Mouse (Mus musculus) heart, adult 18-20 months (tissue): ENCODE measurements around the gene Pabpn1l. TPM values are rescaled to one million over a fixed set of nuclear protein-coding genes. Genes with fewer than 3 reads are reported as not detected.
A peak's percentile ranks its signal among the peaks of the same experiment; 100 is the strongest.

Source experiments
- DNase-seq, 2 experiments: peaks; one replicate each; pipeline ENCODE4 v3.0.0; 2021 to 2022; ENCODE audit warnings: mixed read lengths in 1 of 2
- long read RNA-seq, 2 experiments: library from polyadenylated mRNA; stranded (forward); transcript quantifications; one replicate each; pipeline ENCODE4 v2.0.0; 2021
- total RNA-seq, 2 experiments: library from RNA; stranded (reverse); gene quantifications; 2 replicates each; pipeline ENCODE4 v1.2.3; 2021

Gene Pabpn1l
- total RNA-seq: not detected
- long read RNA-seq, experiment 1: 0 reads
- long read RNA-seq, experiment 2, partial matches to known transcripts: 1 of 1 reads
- long read RNA-seq, experiment 2, other reads (novel, unspliced or antisense): 0 of 1 reads

- no peak for DNase-seq
These were observed at the start of gene Pabpn1l for GRCm38 (mm10) chr8:122622727-122623126. Gene Pabpn1l (minus strand): TSS chr8:122622739.

- DNase-seq: no peak
These were observed 49.4 kb upstream of the Pabpn1l start for GRCm38 (mm10) chr8:122671894-122672293.

- DNase-seq: no peak
These were observed 48.2 kb upstream of the Pabpn1l start for GRCm38 (mm10) chr8:122670718-122671117.

DNA sequence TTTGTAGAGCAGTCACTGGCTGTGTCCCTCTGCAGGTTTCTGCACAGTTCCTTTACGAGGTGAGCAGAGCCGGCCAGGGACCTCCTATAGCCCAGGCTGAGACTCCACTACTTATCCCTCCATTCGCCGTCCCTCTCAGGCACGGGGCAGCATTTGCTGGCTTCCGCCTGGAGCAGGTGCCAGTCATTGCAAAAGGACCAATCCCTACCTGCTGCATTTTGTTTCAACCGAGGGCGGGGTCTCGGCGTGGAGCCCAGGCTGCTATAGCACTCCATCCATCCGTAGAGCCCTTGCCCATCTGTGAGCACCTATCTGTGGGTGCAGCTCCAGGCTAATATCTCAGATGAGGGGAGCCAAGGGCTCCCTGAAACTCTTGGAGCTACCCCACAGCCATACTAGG lies 47.5 kb upstream of the Pabpn1l start:
- DNase-seq: no peak

DNA sequence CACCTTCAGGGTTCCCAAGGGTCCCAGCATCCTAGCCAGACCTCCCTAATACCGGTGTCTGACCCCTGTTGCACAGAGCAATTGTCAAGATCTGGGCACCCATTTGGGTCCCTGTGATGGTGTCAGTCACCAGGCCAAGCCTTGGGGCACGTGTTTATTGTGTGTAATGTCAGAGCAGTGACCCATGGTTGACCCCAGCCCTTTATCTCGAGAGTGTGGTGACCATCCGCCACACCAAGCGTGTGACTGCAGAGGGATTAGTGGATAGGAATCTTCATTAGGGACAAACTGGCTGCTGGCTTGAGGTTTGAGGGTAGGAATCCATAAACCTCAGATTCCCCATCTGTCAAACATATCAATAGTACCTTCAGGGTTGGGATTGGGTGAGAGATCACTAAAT lies 46.8 kb upstream of the Pabpn1l start:
- DNase-seq: no peak

DNA sequence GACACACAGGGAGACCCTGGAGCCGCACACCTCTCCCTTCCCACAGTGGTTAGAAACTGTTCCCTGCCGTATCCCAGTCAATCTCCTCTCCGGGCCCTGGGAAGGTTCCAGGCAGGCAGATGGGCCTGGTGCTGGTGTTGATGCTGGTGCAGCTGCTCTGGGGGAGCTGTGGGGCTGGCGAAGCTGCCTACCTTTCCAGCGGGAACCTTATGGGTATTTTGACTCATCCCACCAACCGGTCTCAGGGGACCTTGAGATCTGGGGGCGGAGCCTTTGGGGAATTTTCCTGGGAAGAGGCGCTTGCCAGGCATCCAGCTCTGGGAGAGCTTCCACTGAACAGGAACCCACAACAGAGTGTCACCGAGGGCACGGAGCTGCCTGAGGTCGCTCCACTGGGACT lies 45.3 kb upstream of the Pabpn1l start:
- DNase-seq: peak in 1 of 2 experiments; percentile 38

GRCm38 (mm10) chr8:122666827-122667226 lies 44.3 kb upstream of the Pabpn1l start:
- DNase-seq: peak; percentile 52 to 54

DNA sequence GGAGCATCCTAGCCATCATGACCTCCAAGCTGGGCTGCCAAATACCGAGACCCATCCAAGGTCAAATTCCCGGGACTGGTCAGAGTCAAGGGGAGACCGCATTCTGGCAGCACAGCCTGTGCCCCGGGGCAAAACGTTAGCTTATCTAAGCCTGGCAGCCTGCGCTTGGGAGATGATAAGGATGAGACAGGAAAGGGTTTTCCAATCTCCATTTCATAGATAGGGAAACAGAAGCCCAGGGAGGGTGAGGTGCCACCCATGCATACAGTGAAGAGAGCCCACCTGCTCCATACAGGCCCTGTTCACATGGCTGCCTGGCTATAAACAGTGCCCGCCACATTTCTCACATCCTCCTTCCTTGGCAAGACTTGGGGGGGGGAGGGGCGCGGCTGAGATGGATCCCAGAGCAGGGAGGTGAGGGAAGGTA lies 43.8 kb upstream of the Pabpn1l start:
- peak; percentile 73 to 83 for DNase-seq

GRCm38 (mm10) chr8:122665667-122666316 lies 43.3 kb upstream of the Pabpn1l start:
- DNase-seq: peak; percentile 74

GRCm38 (mm10) chr8:122665221-122665620 lies 42.7 kb upstream of the Pabpn1l start:
- peak; percentile 81 to 93 for DNase-seq

DNA sequence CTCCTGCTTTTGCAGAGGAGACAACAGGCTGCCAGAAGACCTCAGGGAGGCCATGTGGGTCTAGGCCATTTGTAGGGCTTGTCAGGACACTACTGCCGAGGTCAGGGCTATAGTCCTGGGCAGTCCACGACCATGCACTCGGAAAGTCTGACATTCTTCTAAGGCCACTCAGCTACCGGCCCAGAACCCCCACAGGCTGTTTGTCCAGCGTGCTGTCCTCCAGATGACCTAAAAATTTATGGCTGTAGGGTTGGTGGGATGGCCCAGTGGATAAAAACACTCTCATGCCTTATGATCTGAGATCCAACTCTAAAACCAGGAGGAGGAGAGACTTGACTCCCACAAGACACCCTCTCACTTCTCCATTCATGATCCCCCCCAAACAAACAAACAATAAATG lies 41.1 kb upstream of the Pabpn1l start:
- no peak for DNase-seq

DNA sequence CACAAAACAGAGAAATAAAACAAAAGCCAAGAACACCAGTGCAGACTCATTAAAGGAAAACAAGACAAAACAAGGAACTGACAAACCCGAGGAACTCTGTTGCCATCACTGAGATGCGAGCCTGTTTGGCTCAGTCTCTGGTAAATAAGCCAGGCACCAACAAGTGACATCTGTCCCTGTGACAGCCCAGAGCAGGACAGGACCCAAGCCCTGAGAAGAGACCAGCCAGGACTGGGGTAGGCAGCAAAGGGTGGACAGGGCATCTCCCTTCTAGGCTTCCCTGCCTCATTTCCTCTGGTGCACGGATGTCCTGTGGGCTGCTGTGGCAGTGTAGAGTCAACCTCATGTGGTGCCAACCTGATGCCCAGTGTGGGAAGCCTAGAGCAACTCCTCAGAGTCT lies 40.6 kb upstream of the Pabpn1l start:
- DNase-seq: no peak

DNA sequence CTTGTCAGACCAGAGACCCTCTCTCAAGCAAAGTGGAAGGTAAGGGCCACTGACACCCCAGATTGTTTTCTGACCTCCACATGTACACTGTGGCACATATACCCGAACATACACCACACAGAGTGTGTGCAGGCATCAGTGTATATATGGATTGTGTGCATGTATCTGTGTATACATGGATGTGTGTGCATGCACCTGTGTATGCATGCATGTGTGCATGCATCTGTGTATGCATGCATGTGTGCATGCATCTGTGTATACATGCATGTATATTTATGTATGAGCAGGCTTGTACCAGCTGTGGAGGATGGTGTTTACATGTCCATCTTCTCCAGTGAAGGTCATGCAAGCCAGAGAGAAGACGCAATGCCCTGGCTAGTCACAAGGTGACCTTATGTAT lies 39.4 kb upstream of the Pabpn1l start:
- DNase-seq: no peak

DNA sequence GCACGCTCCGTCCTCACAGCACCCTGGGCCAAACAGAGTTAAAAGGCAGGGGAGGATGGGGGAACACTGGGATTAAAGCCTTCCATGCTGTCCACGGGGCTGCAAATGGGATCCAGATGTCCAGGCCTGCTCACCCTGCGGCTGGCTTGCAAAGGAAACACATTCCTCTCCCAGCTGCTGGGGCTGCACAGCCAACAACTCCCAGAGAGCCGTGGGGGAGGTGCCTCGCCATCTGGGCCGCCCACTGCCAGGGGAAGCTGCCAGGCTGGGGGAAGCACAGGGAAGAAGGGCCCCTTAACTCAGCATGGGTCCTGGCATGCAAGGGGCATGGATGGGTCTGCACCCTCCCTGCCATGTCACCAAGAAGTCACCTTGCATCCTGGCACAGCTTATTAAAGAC lies 38.6 kb upstream of the Pabpn1l start:
- DNase-seq: peak; percentile 83 to 90

GRCm38 (mm10) chr8:122660022-122660421 lies 37.5 kb upstream of the Pabpn1l start:
- peak in 1 of 2 experiments; percentile 55 for DNase-seq

- no peak for DNase-seq
These were observed 36.2 kb upstream of the Pabpn1l start for GRCm38 (mm10) chr8:122658807-122659160.

DNA sequence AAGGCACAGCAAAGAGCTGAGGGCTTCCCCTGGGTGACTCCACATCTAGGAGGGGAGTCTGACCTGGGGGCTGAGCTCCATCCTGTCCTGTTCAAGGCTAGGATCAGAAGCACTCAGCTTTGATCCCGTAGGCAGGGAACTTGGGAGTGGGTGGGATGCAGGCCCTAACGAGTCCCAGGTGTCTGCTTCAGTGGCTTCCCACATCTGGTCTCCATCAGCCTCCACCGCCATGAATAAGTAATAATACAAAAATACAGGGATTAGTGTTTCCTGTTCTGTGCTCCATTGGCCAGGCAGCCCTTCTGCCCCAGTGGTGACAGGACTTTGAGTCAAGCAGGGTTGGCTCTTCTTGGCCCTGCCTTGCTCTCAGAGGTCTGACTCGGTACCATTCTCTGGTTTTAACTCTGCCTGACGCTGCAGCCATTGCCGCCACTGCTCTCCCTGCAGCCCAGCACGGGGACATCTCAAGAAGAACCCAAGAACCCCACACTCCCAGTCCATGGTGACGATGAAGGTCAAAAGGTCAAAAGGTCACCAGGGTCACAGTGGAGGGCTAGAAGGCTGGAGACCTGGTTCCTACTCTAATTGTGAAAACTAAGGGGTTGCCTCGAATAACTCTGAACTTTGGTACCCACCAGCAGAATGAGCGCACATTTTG lies 35.7 kb upstream of the Pabpn1l start:
- DNase-seq: no peak

DNA sequence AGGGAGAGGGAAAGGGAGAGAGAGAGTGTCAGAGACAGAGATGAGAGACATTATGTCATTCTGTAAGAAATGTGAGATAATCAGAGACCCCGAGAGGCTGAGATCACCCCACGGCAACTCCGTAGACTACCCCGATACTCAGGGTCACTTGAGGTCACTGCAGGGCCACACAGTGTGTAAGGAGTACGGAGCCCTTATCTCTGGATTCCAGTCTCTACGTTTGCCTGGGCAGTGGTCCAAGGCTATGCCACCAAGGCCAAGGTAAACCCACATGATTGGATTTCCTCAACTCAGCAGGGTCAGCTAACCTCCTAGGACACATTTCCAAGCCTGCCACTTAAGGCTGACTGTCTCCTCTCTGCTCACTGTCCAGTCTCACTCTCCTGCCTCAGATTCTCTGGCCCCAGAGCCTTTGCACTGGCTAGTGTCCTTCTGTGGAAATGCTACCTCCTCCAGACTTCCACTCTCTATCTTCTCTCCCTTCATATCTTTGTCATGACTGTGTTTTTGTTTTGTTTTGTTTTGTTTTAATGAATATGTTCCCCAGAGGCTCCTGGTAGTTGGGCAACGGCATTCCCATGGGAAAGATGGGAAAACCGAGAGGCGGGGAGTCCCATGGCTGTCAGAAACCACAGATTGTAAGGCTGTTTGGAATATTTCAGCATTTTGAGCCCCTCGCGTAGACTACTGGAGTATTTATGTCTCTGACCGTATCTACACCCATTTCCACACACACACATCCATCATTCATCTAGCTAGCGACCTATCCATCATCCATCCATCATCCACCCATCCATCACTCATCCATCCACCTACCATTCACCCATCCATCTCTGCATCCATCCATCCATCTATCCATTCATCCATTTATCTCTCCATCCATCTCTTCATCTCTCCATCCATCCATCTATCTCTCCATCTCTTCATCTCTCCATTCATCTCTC lies 33.8 kb upstream of the Pabpn1l start:
- DNase-seq: peak; percentile 87

DNA sequence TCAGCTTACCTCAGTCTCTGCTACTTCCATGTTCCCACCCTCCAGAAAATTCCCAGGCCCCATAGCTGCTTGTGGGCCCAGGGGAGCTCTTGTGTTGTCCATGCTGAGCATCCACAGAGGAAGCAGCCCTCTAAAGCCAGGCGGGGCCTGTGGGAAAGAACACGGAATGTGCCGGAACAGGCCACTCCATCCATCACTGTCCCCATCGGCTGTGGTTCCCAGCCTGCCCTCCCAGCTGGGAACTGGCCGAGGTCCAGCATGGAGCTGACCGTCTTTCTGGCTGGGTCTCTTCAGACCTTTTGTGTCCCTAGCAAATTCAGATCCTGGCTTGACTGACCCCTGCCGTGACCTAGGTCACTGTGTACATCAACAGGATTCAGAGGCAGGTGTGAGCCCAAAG lies 32.2 kb upstream of the Pabpn1l start:
- peak; percentile 77 to 87 for DNase-seq

DNA sequence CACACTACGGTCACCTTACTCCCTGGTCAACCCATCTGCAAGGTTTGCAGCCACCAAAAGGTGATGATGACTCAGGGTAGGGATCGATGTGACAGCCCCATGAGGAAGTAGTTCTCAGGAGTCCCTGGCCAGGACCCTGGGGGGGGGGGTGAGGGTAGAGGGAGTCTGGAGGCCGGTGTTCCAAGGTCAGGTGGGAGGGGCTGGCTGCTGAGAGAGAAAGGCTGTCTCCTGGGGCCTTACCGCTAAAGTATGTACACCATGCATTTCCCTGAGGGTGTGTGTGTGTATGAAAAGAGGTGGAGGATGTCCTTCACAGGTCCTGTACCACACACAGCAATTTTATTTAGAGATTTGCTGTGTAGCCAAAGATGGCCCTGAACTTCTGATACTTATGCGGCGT lies 30.1 kb upstream of the Pabpn1l start:
- DNase-seq: no peak

GRCm38 (mm10) chr8:122651326-122651921 lies 28.9 kb upstream of the Pabpn1l start:
- peak; percentile 55 to 82 for DNase-seq
